Mouse (Mus musculus) embryonic facial prominence, embryonic 10.5 days (tissue): ENCODE data around the gene Hk2. TPM values are rescaled to one million over a fixed set of nuclear protein-coding genes. Genes with fewer than 3 reads are reported as not detected.

Experiments
- DNase-seq: peaks from one replicate; pipeline ENCODE4 v3.0.0-alpha.2; 2017; ENCODE audit warnings: low spot score
- H3K27ac ChIP-seq: fragments of 300-500 bp; sonication (generic); replicated peaks from 2 replicates; pipeline ENCODE4 v1.5.1; 2016; ENCODE audit warnings: mild to moderate bottlenecking
- H3K27me3 ChIP-seq: fragments of 300-500 bp; sonication (generic); replicated peaks from 2 replicates; pipeline ENCODE4 v1.6.1; 2016; ENCODE audit warnings: low read depth, mild to moderate bottlenecking; ENCODE audit not compliant: poor library complexity, severe bottlenecking
- H3K36me3 ChIP-seq: fragments of 300-500 bp; sonication (generic); replicated peaks from 2 replicates; pipeline ENCODE4 v1.6.1; 2016; ENCODE audit warnings: mild to moderate bottlenecking, moderate library complexity
- H3K4me1 ChIP-seq: fragments of 300-500 bp; sonication (generic); 2 replicates; pipeline ENCODE4 v1.6.1; 2016
- H3K4me3 ChIP-seq: fragments of 300-500 bp; sonication (generic); 2 replicates; pipeline ENCODE4 v1.5.1; 2016; ENCODE audit warnings: mild to moderate bottlenecking, moderate library complexity
- H3K9me3 ChIP-seq: fragments of 300-500 bp; sonication (generic); 2 replicates; pipeline ENCODE4 v1.6.1; 2016; ENCODE audit warnings: mild to moderate bottlenecking
- WGBS: fragments of 180-500 bp; shearing (Covaris S2); methylation state at CpG from one replicate; pipeline ENCODE4 v1.1.7; 2016; 5-methylcytosine and 5-hydroxymethylcytosine counted together
- polyA plus RNA-seq: library from polyadenylated mRNA; unstranded; fragments of >200 nt; fragmentation: Nextera tagmentation; extraction: Ambion mirVana; gene quantifications from 2 replicates; pipeline ENCODE4 v1.2.1, GENCODE M21; 2016

Hk2 gene
- 27.7 and 32.3 TPM in 2 replicates for polyA plus RNA-seq

GRCm38 (mm10) chr6:82774321-82774764 lies at the start of gene Hk2:
Gene Hk2, minus strand, starts transcription at chr6:82774454.
- Histone ChIP-seq H3K9me3 (no peaks in the 10 kb centered on the region), H3K4me3 (peak within 1 kb of the TSS; percentile 73), H3K27me3 (peaks cover 10% of the 10 kb centered on the region), H3K36me3 (no peaks in the 10 kb centered on the region), H3K4me1 (peaks cover 39% of the 10 kb centered on the region), H3K27ac (peak within 1 kb of the TSS; percentile 86)
- under 1% methylated on average over 39 of the region's 39 CpGs for WGBS
- DNase-seq = peak; percentile 96

DNA sequence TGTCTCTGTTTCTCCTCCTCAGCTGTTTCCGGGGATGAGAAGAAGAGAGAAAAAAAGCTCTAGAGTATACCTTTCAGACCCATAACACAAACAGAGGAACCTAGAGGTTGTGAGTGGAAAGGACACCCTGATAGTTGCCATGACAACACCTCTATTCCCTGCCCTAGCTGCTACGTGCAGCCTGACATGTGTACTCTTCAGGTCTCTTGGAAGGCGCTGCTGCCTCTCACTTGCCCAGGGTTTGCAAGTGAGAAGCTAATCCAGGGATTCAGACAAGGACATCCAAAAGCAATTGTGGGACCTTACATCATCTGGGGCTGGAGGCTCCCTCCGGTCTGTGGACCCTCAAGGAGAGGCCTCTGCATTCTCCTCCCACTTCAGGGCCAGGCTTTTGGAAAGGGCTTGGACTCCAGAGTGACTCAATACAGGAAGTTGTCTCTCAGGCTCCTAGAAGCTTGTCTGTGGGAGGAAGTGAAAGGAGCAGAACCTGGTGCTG lies 47.6 kb upstream of the Hk2 start:
- no peaks in the 10 kb centered on the region for H3K9me3 ChIP-seq
- H3K36me3 ChIP-seq = no peaks in the 10 kb centered on the region
- no peak overlapping the region for H3K4me3 ChIP-seq
- no peak overlapping the region for H3K27ac ChIP-seq
- no peaks in the 10 kb centered on the region for H3K27me3 ChIP-seq
- no peak for DNase-seq
- peaks cover 11% of the 10 kb centered on the region; the same call in 1 of the 2 replicates for H3K4me1 ChIP-seq
- 55% methylated on average over 4 of the region's 4 CpGs for WGBS

- Histone ChIP-seq H3K27me3 (no peaks in the 10 kb centered on the region), H3K4me3 (no peak overlapping the region), H3K27ac (no peak overlapping the region), H3K36me3 (no peaks in the 10 kb centered on the region), H3K9me3 (no peaks in the 10 kb centered on the region), H3K4me1 (peaks cover 11% of the 10 kb centered on the region; the same call in 1 of the 2 replicates)
- WGBS = 86% methylated on average over 3 of the region's 3 CpGs
- no peak for DNase-seq
Measured at GRCm38 (mm10) chr6:82820716-82821115, 46.5 kb upstream of the Hk2 start.

DNA sequence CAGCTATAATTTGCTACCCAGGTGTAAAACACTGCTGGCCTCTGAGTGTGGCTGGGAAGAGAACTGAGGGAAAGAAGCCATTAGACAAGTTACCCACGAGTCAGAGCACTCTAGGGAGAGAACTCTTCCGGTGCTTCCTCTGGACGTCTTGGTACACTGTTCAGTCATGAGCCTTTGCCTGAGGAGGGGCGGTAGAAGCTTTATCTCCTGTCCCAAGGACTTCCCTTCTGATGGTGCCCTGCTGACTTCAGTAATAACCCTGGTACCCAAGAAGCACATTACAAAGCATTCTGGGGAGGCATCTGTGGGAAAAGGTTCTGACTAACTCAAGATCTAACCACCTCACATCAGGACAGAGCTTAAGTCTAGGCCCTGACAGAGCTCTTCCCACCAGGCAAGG lies 40.6 kb upstream of the Hk2 start:
- no peaks in the 10 kb centered on the region for H3K27me3 ChIP-seq
- no peaks in the 10 kb centered on the region for H3K36me3 ChIP-seq
- H3K4me3 ChIP-seq = no peak overlapping the region
- DNase-seq = no peak
- no peaks in the 10 kb centered on the region for H3K9me3 ChIP-seq
- whole genome bisulfite sequencing = 81% methylated on average over 4 of the region's 4 CpGs
- no peaks in the 10 kb centered on the region for H3K4me1 ChIP-seq
- no peak overlapping the region for H3K27ac ChIP-seq

DNA sequence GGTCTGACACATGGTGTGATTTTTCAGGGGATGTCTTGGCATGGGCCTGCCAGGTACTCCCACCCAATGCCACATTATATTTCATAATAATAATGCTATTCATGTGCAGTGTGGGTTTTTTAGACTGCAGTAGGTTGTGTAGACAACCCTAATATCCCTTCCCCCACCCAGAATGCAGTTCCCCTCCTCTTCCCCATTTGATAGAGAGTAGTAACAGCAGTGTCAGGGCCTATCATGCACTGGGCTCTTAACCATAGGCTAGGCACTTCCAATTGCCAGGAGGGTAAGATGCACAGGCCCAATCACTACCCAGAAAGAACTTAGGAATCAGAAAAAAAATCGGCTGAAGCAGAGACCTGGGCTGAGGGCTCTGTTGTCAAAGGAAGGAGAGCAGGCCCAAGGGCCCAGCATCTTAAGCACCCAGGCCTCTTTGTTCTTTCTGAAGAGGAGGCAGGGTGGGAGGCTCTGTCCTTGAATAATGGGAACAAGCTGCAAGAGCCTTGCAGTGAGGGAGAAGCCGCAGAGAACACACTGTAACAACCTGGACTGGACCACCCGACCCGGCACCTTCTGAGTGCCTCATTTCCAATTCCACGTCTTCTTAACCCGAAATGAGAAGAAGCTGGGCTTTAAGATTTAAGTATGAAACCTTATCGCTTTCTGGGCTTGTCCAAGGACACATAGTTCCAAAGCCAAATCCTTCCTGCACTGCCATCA lies 33.9 kb upstream of the Hk2 start:
- WGBS = 79% methylated on average over 7 of the region's 7 CpGs
- Histone ChIP-seq H3K4me1 (no peaks in the 10 kb centered on the region), H3K27ac (no peak overlapping the region), H3K4me3 (no peak overlapping the region), H3K36me3 (no peaks in the 10 kb centered on the region), H3K9me3 (no peaks in the 10 kb centered on the region), H3K27me3 (no peaks in the 10 kb centered on the region)
- DNase-seq = no peak

GRCm38 (mm10) chr6:82806971-82807370 lies 32.7 kb upstream of the Hk2 start:
- no peaks in the 10 kb centered on the region for H3K27me3 ChIP-seq
- no peak overlapping the region for H3K4me3 ChIP-seq
- H3K36me3 ChIP-seq = no peaks in the 10 kb centered on the region
- no peak for DNase-seq
- no peak overlapping the region for H3K27ac ChIP-seq
- no peaks in the 10 kb centered on the region for H3K9me3 ChIP-seq
- 70% methylated on average over 3 of the region's 3 CpGs for WGBS
- no peaks in the 10 kb centered on the region for H3K4me1 ChIP-seq

- Histone ChIP-seq H3K36me3 (no peaks in the 10 kb centered on the region), H3K4me3 (no peak overlapping the region), H3K9me3 (no peaks in the 10 kb centered on the region), H3K4me1 (no peaks in the 10 kb centered on the region), H3K27ac (no peak overlapping the region), H3K27me3 (no peaks in the 10 kb centered on the region)
- 80% methylated on average over 6 of the region's 6 CpGs for WGBS
- no peak for DNase-seq
Measured at GRCm38 (mm10) chr6:82806503-82806902, 32.2 kb upstream of the Hk2 start.

GRCm38 (mm10) chr6:82805894-82806293 lies 31.6 kb upstream of the Hk2 start:
- Histone ChIP-seq H3K36me3 (no peaks in the 10 kb centered on the region), H3K4me3 (no peak overlapping the region), H3K27ac (no peak overlapping the region), H3K4me1 (no peaks in the 10 kb centered on the region), H3K9me3 (no peaks in the 10 kb centered on the region), H3K27me3 (no peaks in the 10 kb centered on the region)
- 83% methylated on average over 3 of the region's 3 CpGs for WGBS
- no peak for DNase-seq

DNA sequence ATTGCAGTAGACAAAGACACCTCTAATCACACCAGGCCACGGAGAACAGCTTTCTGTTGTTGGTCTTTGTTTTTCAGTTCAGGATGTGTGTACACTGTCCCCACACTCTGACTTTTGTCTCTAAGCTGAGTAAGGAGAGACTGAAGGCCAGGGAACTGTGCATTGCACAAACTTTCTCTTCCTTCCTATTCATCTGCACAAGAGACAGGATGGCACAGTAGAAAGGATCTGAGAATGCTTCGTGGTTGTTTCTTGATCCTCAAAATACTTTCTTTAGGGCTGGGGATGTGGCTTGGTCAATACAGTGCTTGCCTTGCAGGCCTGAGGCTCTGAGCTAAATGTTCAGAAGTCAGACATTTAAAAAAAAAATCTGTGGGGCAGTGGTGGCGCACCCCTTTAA lies 30.7 kb upstream of the Hk2 start:
- DNase-seq = no peak
- Histone ChIP-seq H3K4me1 (no peaks in the 10 kb centered on the region), H3K4me3 (no peak overlapping the region), H3K9me3 (no peaks in the 10 kb centered on the region), H3K36me3 (no peaks in the 10 kb centered on the region), H3K27me3 (no peaks in the 10 kb centered on the region), H3K27ac (no peak overlapping the region)
- WGBS = 81% methylated on average over 3 of the region's 3 CpGs

- WGBS = 53% methylated on average over 3 of the region's 3 CpGs
- Histone ChIP-seq H3K36me3 (no peaks in the 10 kb centered on the region), H3K4me1 (peaks cover 14% of the 10 kb centered on the region), H3K27ac (no peak overlapping the region; the same call in 1 of the 2 replicates), H3K4me3 (no peak overlapping the region), H3K27me3 (no peaks in the 10 kb centered on the region), H3K9me3 (no peaks in the 10 kb centered on the region)
- DNase-seq = no peak
Measured at GRCm38 (mm10) chr6:82798202-82798737, 24.0 kb upstream of the Hk2 start.

DNA sequence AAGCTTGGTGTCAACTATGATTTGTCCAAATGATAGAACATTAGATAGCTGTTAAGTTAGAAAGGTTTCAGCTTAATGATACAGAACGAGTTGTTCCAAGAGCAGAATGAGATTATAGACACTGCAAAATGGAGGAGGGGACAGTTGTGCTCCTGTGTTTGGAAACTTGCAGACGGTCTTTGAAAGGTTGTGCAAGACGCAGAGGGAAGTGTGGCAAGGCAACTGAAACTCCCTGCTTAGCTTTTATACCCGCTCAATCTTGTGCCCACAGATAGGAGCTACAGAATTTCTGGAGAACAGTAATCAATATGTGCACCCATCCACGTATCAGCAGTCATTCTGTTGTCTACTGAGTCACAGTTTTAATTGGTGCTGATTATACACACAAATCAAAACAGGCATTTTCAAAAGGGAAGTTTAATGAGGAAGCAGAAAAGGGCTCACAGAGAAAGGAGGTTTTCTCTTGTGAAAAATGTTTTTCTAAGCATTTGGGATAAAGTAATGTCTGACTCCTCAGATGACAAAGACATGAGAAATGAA lies 23.1 kb upstream of the Hk2 start:
- WGBS = 69% methylated on average over 5 of the region's 5 CpGs
- H3K9me3 ChIP-seq = no peaks in the 10 kb centered on the region
- no peak for DNase-seq

GRCm38 (mm10) chr6:82790864-82791263 lies 16.6 kb upstream of the Hk2 start:
- no peaks in the 10 kb centered on the region for H3K9me3 ChIP-seq
- 82% methylated on average over 2 of the region's 2 CpGs for WGBS
- H3K27me3 ChIP-seq = no peaks in the 10 kb centered on the region
- H3K36me3 ChIP-seq = no peaks in the 10 kb centered on the region
- H3K4me1 ChIP-seq = no peaks in the 10 kb centered on the region
- H3K4me3 ChIP-seq = no peak overlapping the region
- no peak for DNase-seq
- H3K27ac ChIP-seq = no peak overlapping the region

More for the DNA sequence above, 23.1 kb upstream of the Hk2 start:
- H3K36me3 ChIP-seq = no peaks in the 10 kb centered on the region
- no peaks in the 10 kb centered on the region for H3K27me3 ChIP-seq
- H3K4me3 ChIP-seq = no peak overlapping the region
- no peak overlapping the region for H3K27ac ChIP-seq
- peaks cover 14% of the 10 kb centered on the region for H3K4me1 ChIP-seq

DNA sequence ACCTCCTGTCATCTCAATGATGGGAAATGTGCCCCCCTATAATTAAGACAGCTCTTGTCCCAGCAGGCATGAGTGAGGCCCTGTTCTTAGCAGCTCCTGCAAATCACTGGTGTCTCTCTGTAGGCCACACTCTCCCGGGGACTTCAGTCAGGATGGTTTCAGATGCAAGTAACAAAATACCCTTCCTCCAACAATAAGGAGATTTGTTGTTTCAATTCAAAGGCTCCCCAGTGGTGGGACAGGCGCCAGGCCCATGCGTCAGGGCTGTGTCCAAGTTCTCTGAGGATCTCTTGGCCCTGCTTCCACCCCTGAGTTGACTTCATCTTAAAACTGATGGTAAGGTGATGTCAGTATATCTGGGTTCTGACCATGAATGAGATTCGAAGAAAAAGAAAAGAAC lies 9.7 kb upstream of the Hk2 start:
- Histone ChIP-seq H3K4me1 (no peaks in the 10 kb centered on the region), H3K4me3 (no peak overlapping the region), H3K27ac (no peak overlapping the region), H3K9me3 (no peaks in the 10 kb centered on the region), H3K27me3 (no peaks in the 10 kb centered on the region), H3K36me3 (no peaks in the 10 kb centered on the region)
- 73% methylated on average over 4 of the region's 4 CpGs for WGBS
- DNase-seq = no peak
